Mouse (Mus musculus): Measurements from ENCODE around the gene Tanc2. TPM values are rescaled to one million over a fixed set of nuclear protein-coding genes. Genes with fewer than 3 reads are reported as not detected.

Tanc2 gene
- polyA plus RNA-seq, 1 experiment from 2014 or later: 37.1 TPM

- Histone ChIP-seq H3K9me3 (ENCODE audit: control insufficient read depth, low read length) (no peaks in the 10 kb centered on the region), H3K36me3 (ENCODE audit: control insufficient read depth, insufficient read depth, low read length) (peaks cover 3% of the 10 kb centered on the region), H3K4me3 (ENCODE audit: low read length) (no peak overlapping the region), H3K9ac (ENCODE audit: low read depth, low read length) (no peak overlapping the region), H3K4me2 (ENCODE audit: low read length) (no peak overlapping the region), H3K27ac (ENCODE audit: low read depth, low read length) (no peak overlapping the region), H3K27me3 (replicated peaks; ENCODE audit: control insufficient read depth, insufficient read depth, low read length) (no peaks in the 10 kb centered on the region), H3K4me1 (ENCODE audit: control insufficient read depth, insufficient read depth, low read depth, low read length) (no peaks in the 10 kb centered on the region)
- no peak for ATAC-seq
Observed at GRCm38 (mm10) chr11:105777802-105778201, 188.0 kb downstream of the Tanc2 start.

GRCm38 (mm10) chr11:105792501-105792900 lies 202.7 kb downstream of the Tanc2 start:
- H3K27ac ChIP-seq (ENCODE audit: low read depth, low read length): no peak overlapping the region

GRCm38 (mm10) chr11:105803686-105804085 lies 213.9 kb downstream of the Tanc2 start:
- H3K4me2 ChIP-seq (ENCODE audit: low read length): no peak overlapping the region
- no peak overlapping the region for H3K9ac ChIP-seq (ENCODE audit: low read depth, low read length)
- no peaks in the 10 kb centered on the region for H3K4me1 ChIP-seq (ENCODE audit: control insufficient read depth, insufficient read depth, low read depth, low read length)
- no peaks in the 10 kb centered on the region for H3K27me3 ChIP-seq (replicated peaks; ENCODE audit: control insufficient read depth, insufficient read depth, low read length)
- WGBS: 76% methylated on average over 3 of the region's 3 CpGs
- H3K4me3 ChIP-seq (ENCODE audit: low read length): no peak overlapping the region
- ATAC-seq: no peak
- H3K9me3 ChIP-seq (ENCODE audit: control insufficient read depth, low read length): no peaks in the 10 kb centered on the region
- H3K27ac ChIP-seq (ENCODE audit: low read depth, low read length): no peak overlapping the region
- no peaks in the 10 kb centered on the region for H3K36me3 ChIP-seq (ENCODE audit: control insufficient read depth, insufficient read depth, low read length)

More at GRCm38 (mm10) chr11:105792501-105792900, 202.7 kb downstream of the Tanc2 start:
- no peak for ATAC-seq
- H3K4me1 ChIP-seq (ENCODE audit: control insufficient read depth, insufficient read depth, low read depth, low read length): no peaks in the 10 kb centered on the region
- no peak overlapping the region for H3K4me3 ChIP-seq (ENCODE audit: low read length)
- H3K4me2 ChIP-seq (ENCODE audit: low read length): no peak overlapping the region
- H3K9me3 ChIP-seq (ENCODE audit: control insufficient read depth, low read length): no peaks in the 10 kb centered on the region
- no peaks in the 10 kb centered on the region for H3K27me3 ChIP-seq (replicated peaks; ENCODE audit: control insufficient read depth, insufficient read depth, low read length)
- H3K9ac ChIP-seq (ENCODE audit: low read depth, low read length): no peak overlapping the region
- H3K36me3 ChIP-seq (ENCODE audit: control insufficient read depth, insufficient read depth, low read length): no peaks in the 10 kb centered on the region; the same call in 1 of the 2 replicates

- ATAC-seq: no peak
- WGBS: 56% methylated on average over 3 of the region's 3 CpGs
Observed at GRCm38 (mm10) chr11:105804776-105805175, 215.0 kb downstream of the Tanc2 start.

GRCm38 (mm10) chr11:105807103-105807502 lies 217.3 kb downstream of the Tanc2 start:
- no peak overlapping the region for H3K27ac ChIP-seq (ENCODE audit: low read depth, low read length)
- no peak overlapping the region for H3K4me3 ChIP-seq (ENCODE audit: low read length)
- H3K27me3 ChIP-seq (replicated peaks; ENCODE audit: control insufficient read depth, insufficient read depth, low read length): no peaks in the 10 kb centered on the region
- H3K4me2 ChIP-seq (ENCODE audit: low read length): no peak overlapping the region
- H3K9ac ChIP-seq (ENCODE audit: low read depth, low read length): no peak overlapping the region
- 83% methylated on average over 5 of the region's 5 CpGs for WGBS
- no peak for ATAC-seq
- no peaks in the 10 kb centered on the region for H3K4me1 ChIP-seq (ENCODE audit: control insufficient read depth, insufficient read depth, low read depth, low read length)
- H3K9me3 ChIP-seq (ENCODE audit: control insufficient read depth, low read length): no peaks in the 10 kb centered on the region
- peaks cover 5% of the 10 kb centered on the region; the same call in 1 of the 2 replicates for H3K36me3 ChIP-seq (ENCODE audit: control insufficient read depth, insufficient read depth, low read length)

More at GRCm38 (mm10) chr11:105804776-105805175, 215.0 kb downstream of the Tanc2 start:
- no peak overlapping the region for H3K4me2 ChIP-seq (ENCODE audit: low read length)
- H3K9ac ChIP-seq (ENCODE audit: low read depth, low read length): no peak overlapping the region
- no peaks in the 10 kb centered on the region for H3K27me3 ChIP-seq (replicated peaks; ENCODE audit: control insufficient read depth, insufficient read depth, low read length)
- no peaks in the 10 kb centered on the region for H3K9me3 ChIP-seq (ENCODE audit: control insufficient read depth, low read length)
- no peak overlapping the region for H3K4me3 ChIP-seq (ENCODE audit: low read length)
- no peak overlapping the region for H3K27ac ChIP-seq (ENCODE audit: low read depth, low read length)
- H3K4me1 ChIP-seq (ENCODE audit: control insufficient read depth, insufficient read depth, low read depth, low read length): no peaks in the 10 kb centered on the region
- no peaks in the 10 kb centered on the region for H3K36me3 ChIP-seq (ENCODE audit: control insufficient read depth, insufficient read depth, low read length)

- H3K4me1 ChIP-seq (ENCODE audit: control insufficient read depth, insufficient read depth, low read depth, low read length): no peaks in the 10 kb centered on the region
- H3K27me3 ChIP-seq (replicated peaks; ENCODE audit: control insufficient read depth, insufficient read depth, low read length): no peaks in the 10 kb centered on the region
- H3K36me3 ChIP-seq (ENCODE audit: control insufficient read depth, insufficient read depth, low read length): no peaks in the 10 kb centered on the region
- no peaks in the 10 kb centered on the region for H3K9me3 ChIP-seq (ENCODE audit: control insufficient read depth, low read length)
- H3K4me2 ChIP-seq (ENCODE audit: low read length): no peak overlapping the region
- ATAC-seq: no peak
- 31% methylated on average over 1 of the region's 1 CpGs for WGBS
- no peak overlapping the region for H3K27ac ChIP-seq (ENCODE audit: low read depth, low read length)
- no peak overlapping the region for H3K4me3 ChIP-seq (ENCODE audit: low read length)
- H3K9ac ChIP-seq (ENCODE audit: low read depth, low read length): no peak overlapping the region
Observed at GRCm38 (mm10) chr11:105823246-105823645, 233.5 kb downstream of the Tanc2 start.

- Histone ChIP-seq H3K9me3 (ENCODE audit: control insufficient read depth, low read length) (no peaks in the 10 kb centered on the region), H3K9ac (ENCODE audit: low read depth, low read length) (no peak overlapping the region), H3K27me3 (replicated peaks; ENCODE audit: control insufficient read depth, insufficient read depth, low read length) (no peaks in the 10 kb centered on the region), H3K4me3 (ENCODE audit: low read length) (no peak overlapping the region), H3K4me2 (ENCODE audit: low read length) (no peak overlapping the region), H3K4me1 (ENCODE audit: control insufficient read depth, insufficient read depth, low read depth, low read length) (no peaks in the 10 kb centered on the region), H3K36me3 (ENCODE audit: control insufficient read depth, insufficient read depth, low read length) (no peaks in the 10 kb centered on the region), H3K27ac (ENCODE audit: low read depth, low read length) (no peak overlapping the region)
- WGBS: 67% methylated on average over 2 of the region's 2 CpGs
- no peak for ATAC-seq
Observed at GRCm38 (mm10) chr11:105823759-105824158, 234.0 kb downstream of the Tanc2 start.

GRCm38 (mm10) chr11:105828175-105828574 lies 238.4 kb downstream of the Tanc2 start:
- no peaks in the 10 kb centered on the region for H3K36me3 ChIP-seq (ENCODE audit: control insufficient read depth, insufficient read depth, low read length)
- H3K9ac ChIP-seq (ENCODE audit: low read depth, low read length): no peak overlapping the region
- WGBS: 85% methylated on average over 2 of the region's 2 CpGs
- H3K4me1 ChIP-seq (ENCODE audit: control insufficient read depth, insufficient read depth, low read depth, low read length): no peaks in the 10 kb centered on the region
- no peaks in the 10 kb centered on the region for H3K9me3 ChIP-seq (ENCODE audit: control insufficient read depth, low read length)
- no peak overlapping the region for H3K27ac ChIP-seq (ENCODE audit: low read depth, low read length)
- ATAC-seq: no peak
- no peaks in the 10 kb centered on the region for H3K27me3 ChIP-seq (replicated peaks; ENCODE audit: control insufficient read depth, insufficient read depth, low read length)
- H3K4me2 ChIP-seq (ENCODE audit: low read length): no peak overlapping the region
- no peak overlapping the region for H3K4me3 ChIP-seq (ENCODE audit: low read length)

GRCm38 (mm10) chr11:105835209-105835608 lies 245.4 kb downstream of the Tanc2 start:
- WGBS: 94% methylated on average over 4 of the region's 4 CpGs
- Histone ChIP-seq H3K4me3 (ENCODE audit: low read length) (no peak overlapping the region), H3K27me3 (replicated peaks; ENCODE audit: control insufficient read depth, insufficient read depth, low read length) (no peaks in the 10 kb centered on the region), H3K4me1 (ENCODE audit: control insufficient read depth, insufficient read depth, low read depth, low read length) (no peaks in the 10 kb centered on the region), H3K36me3 (ENCODE audit: control insufficient read depth, insufficient read depth, low read length) (peaks cover 4% of the 10 kb centered on the region), H3K27ac (ENCODE audit: low read depth, low read length) (no peak overlapping the region), H3K9me3 (ENCODE audit: control insufficient read depth, low read length) (no peaks in the 10 kb centered on the region), H3K4me2 (ENCODE audit: low read length) (no peak overlapping the region), H3K9ac (ENCODE audit: low read depth, low read length) (no peak overlapping the region)
- no peak for ATAC-seq

GRCm38 (mm10) chr11:105836344-105836891 lies 246.6 kb downstream of the Tanc2 start:
- H3K9ac ChIP-seq (ENCODE audit: low read depth, low read length): no peak overlapping the region
- no peaks in the 10 kb centered on the region for H3K27me3 ChIP-seq (replicated peaks; ENCODE audit: control insufficient read depth, insufficient read depth, low read length)
- no peaks in the 10 kb centered on the region for H3K9me3 ChIP-seq (ENCODE audit: control insufficient read depth, low read length)
- 94% methylated on average over 6 of the region's 6 CpGs for WGBS
- no peak for ATAC-seq
- no peaks in the 10 kb centered on the region for H3K4me1 ChIP-seq (ENCODE audit: control insufficient read depth, insufficient read depth, low read depth, low read length)
- no peak overlapping the region for H3K4me3 ChIP-seq (ENCODE audit: low read length)
- H3K4me2 ChIP-seq (ENCODE audit: low read length): no peak overlapping the region
- peaks cover 4% of the 10 kb centered on the region for H3K36me3 ChIP-seq (ENCODE audit: control insufficient read depth, insufficient read depth, low read length)
- H3K27ac ChIP-seq (ENCODE audit: low read depth, low read length): no peak overlapping the region
